Mouse (Mus musculus) macrophage (primary cell): ENCODE results near the gene Axin1. TPM values are rescaled to one million over a fixed set of nuclear protein-coding genes. Genes with fewer than 3 reads are reported as not detected.

Experiments
- H3K27ac ChIP-seq: fragments of 350-480 bp; formaldehyde crosslinking; 2 replicates; pipeline ENCODE4 v1.9.0; 2021
- H3K36me3 ChIP-seq: fragments of 350-480 bp; formaldehyde crosslinking; 2 replicates; pipeline ENCODE4 v1.9.0; 2021; ENCODE audit errors: inconsistent target
- H3K4me3 ChIP-seq: fragments of 350-480 bp; formaldehyde crosslinking; 2 replicates; pipeline ENCODE4 v1.9.0; 2021; ENCODE audit errors: inconsistent target
- H3K79me2 ChIP-seq: fragments of 350-480 bp; formaldehyde crosslinking; 2 replicates; pipeline ENCODE4 v1.9.0; 2021; ENCODE audit errors: inconsistent target
- WGBS: methylation state at CpG from one replicate; pipeline ENCODE4 v1.1.7; 2026; ENCODE audit warnings: inconsistent platforms; ENCODE audit not compliant: missing documents; 5-methylcytosine and 5-hydroxymethylcytosine counted together
- polyA plus RNA-seq: library from polyadenylated mRNA; stranded (reverse); fragments of 250-400 nt; gene quantifications from 3 replicates; pipeline ENCODE4 v1.2.4, GENCODE M21; 2018; ENCODE audit warnings: inconsistent platforms

The Axin1 gene
- polyA plus RNA-seq, 1 experiment from 2014 or later: 76.5 TPM

DNA sequence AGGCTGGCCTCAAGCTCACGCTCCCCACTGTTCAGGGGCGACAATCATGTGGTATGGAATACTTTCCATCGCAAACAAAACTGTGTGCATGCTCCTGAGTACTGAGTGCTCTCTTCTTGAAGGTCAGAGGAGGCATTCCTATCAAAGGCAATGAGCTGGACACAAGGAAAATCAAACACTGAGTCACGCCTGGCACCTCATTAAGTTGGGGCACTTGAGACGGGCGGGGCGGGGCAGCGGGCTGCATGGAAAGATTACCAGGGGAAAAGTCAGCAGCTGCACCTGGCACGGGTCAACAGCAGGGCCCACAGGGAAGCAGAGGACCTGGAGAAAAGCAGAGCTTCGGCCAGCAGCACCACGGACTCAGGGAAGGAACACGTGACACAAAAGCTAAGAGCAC, 86.7 kb downstream of the Axin1 start:
- H3K79me2 ChIP-seq: peaks cover 48% of the 10 kb centered on the region; the same call in 1 of the 2 replicates
- no peak overlapping the region for H3K27ac ChIP-seq
- no peak overlapping the region for H3K4me3 ChIP-seq
- 94% methylated on average over 12 of the region's 12 CpGs for WGBS
- peaks cover 17% of the 10 kb centered on the region for H3K36me3 ChIP-seq

DNA sequence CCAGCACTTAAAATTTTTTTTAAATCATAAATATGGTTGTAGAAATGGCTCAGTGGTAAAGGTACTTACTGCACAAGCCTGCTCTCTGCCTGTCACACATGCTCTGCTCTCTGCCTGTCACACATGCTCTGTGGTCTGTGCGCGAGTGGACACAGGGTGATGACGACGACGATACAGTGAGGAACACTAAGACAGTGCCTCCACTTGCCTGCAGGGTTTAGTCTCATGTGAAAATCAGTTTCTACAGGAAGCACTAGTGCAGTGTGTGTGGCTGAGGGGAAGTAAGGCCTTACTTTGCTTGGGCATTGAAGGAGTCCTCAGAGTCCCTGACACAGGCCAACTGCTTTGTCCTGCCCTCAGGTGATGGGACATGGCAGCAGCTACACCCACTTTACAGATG, 91.3 kb downstream of the Axin1 start:
- Histone ChIP-seq H3K79me2 (peaks cover 84% of the 10 kb centered on the region), H3K4me3 (no peak overlapping the region), H3K36me3 (0 out of 2 replicates have a peak, but pooled peaks cover 6% of the 10 kb centered on the region), H3K27ac (peak overlapping the region; percentile 86)
- 45% methylated on average over 5 of the region's 5 CpGs for WGBS

- H3K36me3 ChIP-seq: no peaks in the 10 kb centered on the region
- WGBS: 34% methylated on average over 5 of the region's 5 CpGs
- peaks cover 87% of the 10 kb centered on the region for H3K79me2 ChIP-seq
- H3K4me3 ChIP-seq: no peak overlapping the region
- peak overlapping the region; percentile 86 for H3K27ac ChIP-seq
Measured at GRCm38 (mm10) chr17:26231156-26231555, 92.7 kb downstream of the Axin1 start.

DNA sequence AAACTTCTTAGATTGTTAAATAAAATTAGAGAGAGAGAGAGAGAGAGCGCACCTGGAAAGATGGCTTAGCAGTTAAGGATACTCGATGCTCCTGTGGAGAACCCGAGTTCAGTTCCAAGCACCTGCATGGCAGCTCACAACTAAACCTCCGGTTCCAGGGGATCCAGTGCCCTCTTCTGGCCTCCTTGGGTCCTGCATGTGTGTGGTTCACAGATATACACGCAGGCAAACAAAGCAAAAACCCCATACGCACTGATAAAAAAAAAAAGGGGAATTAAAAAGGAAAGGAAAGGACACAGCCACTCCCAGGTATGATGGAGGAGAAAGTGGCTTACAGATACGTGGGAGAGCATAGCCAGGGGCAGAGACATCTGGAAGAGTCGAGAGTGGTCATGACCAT, 94.4 kb downstream of the Axin1 start:
- Histone ChIP-seq H3K36me3 (no peaks in the 10 kb centered on the region), H3K4me3 (no peak overlapping the region), H3K79me2 (peaks cover 88% of the 10 kb centered on the region), H3K27ac (no peak overlapping the region)
- WGBS: 91% methylated on average over 6 of the region's 8 CpGs

DNA sequence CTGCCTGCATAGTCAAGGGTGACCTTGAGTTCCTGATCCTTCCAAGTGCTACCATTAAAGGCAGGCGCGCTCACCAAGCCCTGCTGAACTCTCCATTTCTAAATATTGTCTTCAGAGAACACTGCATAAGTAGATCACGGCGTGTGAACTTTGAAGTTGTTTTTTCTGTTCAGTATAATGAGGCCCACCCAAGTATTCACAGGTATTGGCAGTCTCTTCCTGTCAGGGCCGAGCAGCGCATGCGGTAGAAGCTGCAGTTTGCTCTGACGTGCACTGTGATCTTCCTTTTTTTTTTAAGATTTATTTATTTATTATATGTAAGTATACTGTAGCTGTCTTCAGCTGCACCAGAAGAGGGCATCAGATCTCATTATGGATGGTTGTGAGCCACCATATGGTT, 95.9 kb downstream of the Axin1 start:
- H3K36me3 ChIP-seq: no peaks in the 10 kb centered on the region
- 93% methylated on average over 8 of the region's 8 CpGs for WGBS
- H3K79me2 ChIP-seq: peaks cover 88% of the 10 kb centered on the region
- H3K4me3 ChIP-seq: no peak overlapping the region
- H3K27ac ChIP-seq: peak overlapping the region; percentile 90; the same call in 1 of the 2 replicates

GRCm38 (mm10) chr17:26235077-26235815, 96.8 kb downstream of the Axin1 start:
- no peaks in the 10 kb centered on the region for H3K36me3 ChIP-seq
- no peak overlapping the region; the same call in 1 of the 2 replicates for H3K4me3 ChIP-seq
- H3K27ac ChIP-seq: peak overlapping the region; percentile 90
- WGBS: 17% methylated on average over 13 of the region's 13 CpGs
- peaks cover 88% of the 10 kb centered on the region for H3K79me2 ChIP-seq

GRCm38 (mm10) chr17:26237667-26238066, 99.2 kb downstream of the Axin1 start:
- H3K36me3 ChIP-seq: no peaks in the 10 kb centered on the region

DNA sequence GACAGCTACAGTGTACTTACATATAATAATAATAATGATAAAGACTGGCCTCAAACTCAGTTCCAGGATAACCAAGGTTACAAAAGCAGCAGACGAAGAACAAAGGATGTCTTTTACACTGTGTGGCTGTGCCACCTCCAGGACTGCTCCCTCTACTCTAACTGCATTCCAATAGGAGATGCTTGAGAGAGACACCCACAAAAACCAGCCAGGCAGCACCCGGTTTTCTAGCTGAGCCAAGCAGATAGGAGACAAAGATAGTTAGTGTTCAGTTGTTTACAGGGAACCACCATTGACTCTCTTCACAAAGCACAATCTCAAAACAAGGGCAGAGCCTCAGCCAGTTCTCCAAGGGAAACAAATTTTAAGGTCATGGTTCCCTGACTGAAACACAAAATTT, 101.1 kb downstream of the Axin1 start:
- peaks cover 82% of the 10 kb centered on the region for H3K79me2 ChIP-seq
- no peaks in the 10 kb centered on the region for H3K36me3 ChIP-seq
- H3K27ac ChIP-seq: no peak overlapping the region
- 91% methylated on average over 2 of the region's 2 CpGs for WGBS
- H3K4me3 ChIP-seq: no peak overlapping the region

More at GRCm38 (mm10) chr17:26237667-26238066, 99.2 kb downstream of the Axin1 start:
- Histone ChIP-seq H3K4me3 (no peak overlapping the region), H3K27ac (peak overlapping the region; percentile 90), H3K79me2 (peaks cover 94% of the 10 kb centered on the region)
- 26% methylated on average over 9 of the region's 10 CpGs for WGBS

GRCm38 (mm10) chr17:26240120-26240790, 101.8 kb downstream of the Axin1 start:
- peaks cover 75% of the 10 kb centered on the region for H3K79me2 ChIP-seq
- 94% methylated on average over 6 of the region's 6 CpGs for WGBS
- no peak overlapping the region for H3K4me3 ChIP-seq
- H3K36me3 ChIP-seq: no peaks in the 10 kb centered on the region
- no peak overlapping the region for H3K27ac ChIP-seq

- Histone ChIP-seq H3K36me3 (no peaks in the 10 kb centered on the region), H3K79me2 (peaks cover 73% of the 10 kb centered on the region), H3K27ac (no peak overlapping the region), H3K4me3 (no peak overlapping the region)
- WGBS: 93% methylated on average over 6 of the region's 6 CpGs
Measured at GRCm38 (mm10) chr17:26240990-26241389, 102.5 kb downstream of the Axin1 start.

DNA sequence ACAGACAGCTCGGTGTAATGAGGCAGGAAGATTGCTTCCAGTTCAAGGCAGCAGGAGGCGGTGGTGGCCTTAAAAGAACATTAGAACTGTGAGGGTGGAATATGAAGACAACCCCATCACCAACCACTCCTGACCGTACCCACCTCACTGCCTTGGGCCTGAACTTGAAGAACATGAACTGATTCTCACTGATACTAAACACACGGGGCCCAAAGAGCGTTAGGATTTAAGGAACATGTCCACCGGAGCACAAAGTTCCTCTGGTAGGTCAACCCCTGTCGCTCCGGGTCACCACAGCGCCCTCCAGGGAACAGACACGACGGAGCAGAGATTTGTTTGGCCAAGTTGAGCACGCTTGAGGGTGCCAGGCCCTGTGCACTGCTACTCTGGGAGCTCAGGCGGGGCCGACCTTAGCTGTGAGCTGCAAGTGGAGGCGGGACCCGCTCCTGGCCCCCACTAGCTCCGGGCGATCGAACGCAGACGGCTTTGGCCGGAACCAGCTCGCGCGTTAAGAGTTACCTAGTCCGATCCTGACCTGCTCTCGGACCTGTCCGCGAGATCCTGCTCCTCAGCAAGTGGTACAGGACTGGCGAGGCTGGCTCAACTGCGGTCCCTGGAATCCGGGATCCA, 105.1 kb downstream of the Axin1 start:
- under 1% methylated on average over 32 of the region's 32 CpGs for WGBS
- peak overlapping the region; percentile 64 for H3K27ac ChIP-seq
- H3K79me2 ChIP-seq: peaks cover 47% of the 10 kb centered on the region
- no peaks in the 10 kb centered on the region for H3K36me3 ChIP-seq
- peak overlapping the region; percentile 61 for H3K4me3 ChIP-seq

GRCm38 (mm10) chr17:26244101-26244841, 105.8 kb downstream of the Axin1 start, which contains the start of gene Fam234a:
Gene Fam234a (minus strand): TSS chr17:26244242.
- WGBS: 2% methylated on average over 33 of the region's 33 CpGs

More at GRCm38 (mm10) chr17:26244101-26244841, 105.8 kb downstream of the Axin1 start, which contains the start of gene Fam234a:
- Histone ChIP-seq H3K36me3 (no peaks in the 10 kb centered on the region), H3K4me3 (peak within 1 kb of the TSS; percentile 61), H3K27ac (peak within 1 kb of the TSS; percentile 78), H3K79me2 (peaks cover 41% of the 10 kb centered on the region)
